Mouse (Mus musculus): ENCODE data around the gene Krtap9-5. TPM values are rescaled to one million over a fixed set of nuclear protein-coding genes. Genes with fewer than 3 reads are reported as not detected.

The Krtap9-5 gene
- total RNA-seq, 2 experiments from 2014 or later, result not detected

Other genes starting within 250 kb of the Krtap9-5 start
Only the 30 nearest of the 32 such genes appear.
- gene Gm11595, start 175.6 kb upstream of the Krtap9-5 start, total RNA-seq (2015; ENCODE audit: low replicate concordance), result not detected in 2 replicates
- gene Gm11595, start 175.6 kb upstream of the Krtap9-5 start, total RNA-seq (2017; ENCODE audit: low replicate concordance), result not detected in 2 replicates
- not detected in 2 replicates for gene Krtap4-8, start 167.8 kb upstream of the Krtap9-5 start, total RNA-seq (2015; ENCODE audit: low replicate concordance)
- gene Krtap4-8, start 167.8 kb upstream of the Krtap9-5 start, total RNA-seq (2017; ENCODE audit: low replicate concordance), result not detected in 2 replicates
- not detected in 2 replicates for gene Krtap4-9, start 163.3 kb upstream of the Krtap9-5 start, total RNA-seq (2015; ENCODE audit: low replicate concordance)
- gene Krtap4-9, start 163.3 kb upstream of the Krtap9-5 start, total RNA-seq (2017; ENCODE audit: low replicate concordance), result not detected in 2 replicates
- gene Gm11596, start 155.0 kb upstream of the Krtap9-5 start, total RNA-seq (2015; ENCODE audit: low replicate concordance), result not detected in 2 replicates
- not detected in 2 replicates for gene Gm11596, start 155.0 kb upstream of the Krtap9-5 start, total RNA-seq (2017; ENCODE audit: low replicate concordance)
- not detected in 2 replicates for gene Gm11569, start 149.5 kb upstream of the Krtap9-5 start, total RNA-seq (2015; ENCODE audit: low replicate concordance)
- gene Gm11569, start 149.5 kb upstream of the Krtap9-5 start, total RNA-seq (2017; ENCODE audit: low replicate concordance), result not detected in 2 replicates
- not detected in 2 replicates for gene Gm11554, start 144.0 kb upstream of the Krtap9-5 start, total RNA-seq (2015; ENCODE audit: low replicate concordance)
- gene Gm11554, start 144.0 kb upstream of the Krtap9-5 start, total RNA-seq (2017; ENCODE audit: low replicate concordance), result not detected in 2 replicates
- gene Krtap4-13, start 138.6 kb upstream of the Krtap9-5 start, total RNA-seq (2015; ENCODE audit: low replicate concordance), result not detected in 2 replicates
- not detected in 2 replicates for gene Krtap4-13, start 138.6 kb upstream of the Krtap9-5 start, total RNA-seq (2017; ENCODE audit: low replicate concordance)
- not detected in 2 replicates for gene Gm11564, start 132.8 kb upstream of the Krtap9-5 start, total RNA-seq (2015; ENCODE audit: low replicate concordance)
- not detected in 2 replicates for gene Gm11564, start 132.8 kb upstream of the Krtap9-5 start, total RNA-seq (2017; ENCODE audit: low replicate concordance)
- not detected in 2 replicates for gene 2300003K06Rik, start 110.4 kb upstream of the Krtap9-5 start, total RNA-seq (2015; ENCODE audit: low replicate concordance)
- not detected in 2 replicates for gene 2300003K06Rik, start 110.4 kb upstream of the Krtap9-5 start, total RNA-seq (2017; ENCODE audit: low replicate concordance)
- gene Krtap4-16, start 96.9 kb upstream of the Krtap9-5 start, total RNA-seq (2015; ENCODE audit: low replicate concordance), result not detected in 2 replicates
- gene Krtap4-16, start 96.9 kb upstream of the Krtap9-5 start, total RNA-seq (2017; ENCODE audit: low replicate concordance), result not detected in 2 replicates
- not detected in 2 replicates for gene Gm11568, start 90.6 kb upstream of the Krtap9-5 start, total RNA-seq (2015; ENCODE audit: low replicate concordance)
- gene Gm11568, start 90.6 kb upstream of the Krtap9-5 start, total RNA-seq (2017; ENCODE audit: low replicate concordance), result not detected in 2 replicates
- not detected in 2 replicates for gene Gm11559, start 84.0 kb upstream of the Krtap9-5 start, total RNA-seq (2015; ENCODE audit: low replicate concordance)
- not detected in 2 replicates for gene Gm11559, start 84.0 kb upstream of the Krtap9-5 start, total RNA-seq (2017; ENCODE audit: low replicate concordance)
- not detected in 2 replicates for gene Krtap9-1, start 75.1 kb upstream of the Krtap9-5 start, total RNA-seq (2015; ENCODE audit: low replicate concordance)
- not detected in 2 replicates for gene Krtap9-1, start 75.1 kb upstream of the Krtap9-5 start, total RNA-seq (2017; ENCODE audit: low replicate concordance)
- gene Gm11567, start 69.3 kb upstream of the Krtap9-5 start, total RNA-seq (2015; ENCODE audit: low replicate concordance), result not detected in 2 replicates
- not detected in 2 replicates for gene Gm11567, start 69.3 kb upstream of the Krtap9-5 start, total RNA-seq (2017; ENCODE audit: low replicate concordance)
- gene Krtap31-1, start 40.6 kb upstream of the Krtap9-5 start, total RNA-seq (2015; ENCODE audit: low replicate concordance), result not detected in 2 replicates
- not detected in 2 replicates for gene Krtap31-1, start 40.6 kb upstream of the Krtap9-5 start, total RNA-seq (2017; ENCODE audit: low replicate concordance)
- not detected in 2 replicates for gene Gm11565, start 33.7 kb upstream of the Krtap9-5 start, total RNA-seq (2015; ENCODE audit: low replicate concordance)
- not detected in 2 replicates for gene Gm11565, start 33.7 kb upstream of the Krtap9-5 start, total RNA-seq (2017; ENCODE audit: low replicate concordance)
- gene Krtap31-2, start 12.2 kb upstream of the Krtap9-5 start, total RNA-seq (2015; ENCODE audit: low replicate concordance), result not detected in 2 replicates
- not detected in 2 replicates for gene Krtap31-2, start 12.2 kb upstream of the Krtap9-5 start, total RNA-seq (2017; ENCODE audit: low replicate concordance)
- gene Krtap29-1, start 30.6 kb downstream of the Krtap9-5 start, total RNA-seq (2015; ENCODE audit: low replicate concordance), result not detected in 2 replicates
- not detected in 2 replicates for gene Krtap29-1, start 30.6 kb downstream of the Krtap9-5 start, total RNA-seq (2017; ENCODE audit: low replicate concordance)
- not detected in 2 replicates for gene Krtap16-1, start 38.1 kb downstream of the Krtap9-5 start, total RNA-seq (2015; ENCODE audit: low replicate concordance)
- not detected in 2 replicates for gene Krtap16-1, start 38.1 kb downstream of the Krtap9-5 start, total RNA-seq (2017; ENCODE audit: low replicate concordance)
- gene Krtap17-1, start 45.5 kb downstream of the Krtap9-5 start, total RNA-seq (2015; ENCODE audit: low replicate concordance), result not detected in 2 replicates
- gene Krtap17-1, start 45.5 kb downstream of the Krtap9-5 start, total RNA-seq (2017; ENCODE audit: low replicate concordance), result not detected in 2 replicates
- not detected in 2 replicates for gene Krt33a, start 67.7 kb downstream of the Krtap9-5 start, total RNA-seq (2015; ENCODE audit: low replicate concordance)
- not detected in 2 replicates for gene Krt33a, start 67.7 kb downstream of the Krtap9-5 start, total RNA-seq (2017; ENCODE audit: low replicate concordance)
- not detected in 2 replicates for gene Krt33b, start 81.4 kb downstream of the Krtap9-5 start, total RNA-seq (2015; ENCODE audit: low replicate concordance)
- not detected in 2 replicates for gene Krt33b, start 81.4 kb downstream of the Krtap9-5 start, total RNA-seq (2017; ENCODE audit: low replicate concordance)
- gene Krt34, start 93.1 kb downstream of the Krtap9-5 start, total RNA-seq (2015; ENCODE audit: low replicate concordance), result not detected in 2 replicates
- not detected in 2 replicates for gene Krt34, start 93.1 kb downstream of the Krtap9-5 start, total RNA-seq (2017; ENCODE audit: low replicate concordance)
- gene Krt31, start 102.1 kb downstream of the Krtap9-5 start, total RNA-seq (2015; ENCODE audit: low replicate concordance), result not detected in 2 replicates
- not detected in 2 replicates for gene Krt31, start 102.1 kb downstream of the Krtap9-5 start, total RNA-seq (2017; ENCODE audit: low replicate concordance)
- not detected in 2 replicates for gene Krt32, start 139.8 kb downstream of the Krtap9-5 start, total RNA-seq (2015; ENCODE audit: low replicate concordance)
- gene Krt32, start 139.8 kb downstream of the Krtap9-5 start, total RNA-seq (2017; ENCODE audit: low replicate concordance), result not detected in 2 replicates
- not detected in 2 replicates for gene Krt35, start 147.8 kb downstream of the Krtap9-5 start, total RNA-seq (2015; ENCODE audit: low replicate concordance)
- gene Krt35, start 147.8 kb downstream of the Krtap9-5 start, total RNA-seq (2017; ENCODE audit: low replicate concordance), result not detected in 2 replicates
- gene Krt36, start 157.2 kb downstream of the Krtap9-5 start, total RNA-seq (2015; ENCODE audit: low replicate concordance), result not detected in 2 replicates
- gene Krt36, start 157.2 kb downstream of the Krtap9-5 start, total RNA-seq (2017; ENCODE audit: low replicate concordance), result not detected in 2 replicates
- not detected in 2 replicates for gene Krt13, start 173.1 kb downstream of the Krtap9-5 start, total RNA-seq (2015; ENCODE audit: low replicate concordance)
- gene Krt13, start 173.1 kb downstream of the Krtap9-5 start, total RNA-seq (2017; ENCODE audit: low replicate concordance), result not detected in 2 replicates
- gene Krt15, start 187.5 kb downstream of the Krtap9-5 start, total RNA-seq (2015; ENCODE audit: low replicate concordance), result not detected in 2 replicates
- gene Krt15, start 187.5 kb downstream of the Krtap9-5 start, total RNA-seq (2017; ENCODE audit: low replicate concordance), result not detected in 2 replicates
- not detected in 2 replicates for gene Krt19, start 200.2 kb downstream of the Krtap9-5 start, total RNA-seq (2015; ENCODE audit: low replicate concordance)
- not detected in 2 replicates for gene Krt19, start 200.2 kb downstream of the Krtap9-5 start, total RNA-seq (2017; ENCODE audit: low replicate concordance)

Measured in erythroid progenitor cell, adult 5-6 weeks (primary cell).